Mouse (Mus musculus) monocyte, adult 2 months (primary cell): ENCODE data around the gene Gpc6.

Source experiments
- DNase-seq, 2 experiments: peaks; one replicate each; pipeline ENCODE4 v3.0.0; 2022; ENCODE audit warnings: low spot score in 2 of 2, low read depth in 1 of 2

Gpc6 gene

GRCm38 (mm10) chr14:117683149-117683548, 758.0 kb downstream of the Gpc6 start:
- no peak for DNase-seq

DNA sequence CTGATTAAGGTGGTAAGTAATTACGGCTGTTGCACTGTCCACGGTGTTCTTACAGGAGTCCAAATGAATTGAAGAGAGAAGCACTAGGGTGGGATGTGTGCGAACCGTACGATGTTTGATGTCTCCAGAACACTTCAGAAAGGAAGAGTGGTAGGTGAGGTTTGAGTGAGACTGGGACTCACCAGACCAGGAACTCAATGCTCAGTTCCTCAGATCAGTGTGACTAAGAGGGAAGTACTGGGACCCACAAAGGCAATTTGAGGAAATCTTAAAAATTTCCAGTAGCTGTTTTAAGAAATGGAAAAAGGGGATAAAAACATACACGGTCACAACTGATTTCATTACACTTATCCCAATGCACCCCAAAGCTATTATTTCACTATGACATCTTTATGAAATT, 764.7 kb downstream of the Gpc6 start:
- no peak for DNase-seq

DNA sequence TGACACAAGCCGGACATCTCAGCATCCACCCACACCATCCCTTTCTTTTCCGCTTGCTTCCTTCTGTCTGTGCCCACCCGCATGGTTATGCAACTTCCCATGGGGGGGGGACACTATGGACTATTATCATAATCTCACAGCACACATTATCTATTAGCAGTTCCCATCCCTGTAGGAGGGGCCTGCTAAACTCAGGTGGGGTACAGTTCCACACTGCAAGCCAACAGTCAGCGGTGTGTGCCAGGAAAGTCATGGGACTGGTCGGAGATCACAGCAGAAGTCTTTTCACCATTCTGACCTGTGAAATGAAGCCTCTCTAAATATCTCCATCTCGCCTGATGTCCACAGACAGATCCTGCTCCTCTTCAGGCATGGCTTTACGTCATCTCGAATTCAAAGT, 770.5 kb downstream of the Gpc6 start:
- no peak for DNase-seq

- DNase-seq: no peak
Measured at GRCm38 (mm10) chr14:117700670-117701280, 775.7 kb downstream of the Gpc6 start.

DNA sequence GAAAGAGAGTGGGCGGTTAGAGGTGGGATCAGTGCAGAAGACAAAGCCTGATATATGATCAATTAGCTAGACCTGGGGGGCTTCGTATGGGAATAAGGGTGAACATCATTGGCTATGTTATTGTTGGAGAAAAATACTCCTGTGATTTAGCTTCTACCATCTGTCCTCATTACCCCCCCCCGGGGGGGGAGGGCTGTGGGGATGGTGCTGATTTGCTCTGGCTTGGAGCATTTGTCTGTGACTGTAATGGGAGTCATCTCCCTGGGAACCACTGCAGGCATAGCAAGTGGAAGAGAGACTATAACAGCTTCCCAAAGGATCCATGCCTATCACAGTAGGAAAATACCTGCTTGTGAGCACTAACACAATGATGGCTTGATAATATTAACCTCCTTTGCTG, 783.7 kb downstream of the Gpc6 start:
- DNase-seq: no peak

GRCm38 (mm10) chr14:117710463-117710911, 785.4 kb downstream of the Gpc6 start:
- no peak for DNase-seq

GRCm38 (mm10) chr14:117712311-117712710, 787.2 kb downstream of the Gpc6 start:
- DNase-seq: no peak

DNA sequence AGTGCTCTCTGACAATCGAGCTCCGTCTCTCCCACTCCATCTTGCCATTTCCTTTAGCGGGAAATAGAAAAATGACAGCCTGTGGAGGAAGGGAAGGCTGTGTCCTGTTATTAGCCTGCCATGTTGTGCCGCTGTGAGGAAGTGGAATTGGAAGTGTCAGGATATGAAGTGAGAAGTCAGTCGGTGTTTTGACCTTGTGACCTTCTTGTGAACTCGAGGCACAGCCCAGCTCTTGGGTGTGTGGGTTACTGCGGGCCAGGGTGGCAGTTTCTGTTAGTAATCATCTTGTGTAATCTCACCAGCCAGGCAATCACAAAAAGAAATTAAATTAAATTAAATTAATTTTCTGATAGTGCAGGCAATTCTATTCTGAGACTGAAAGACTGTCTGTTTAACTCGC, 789.0 kb downstream of the Gpc6 start:
- no peak for DNase-seq

- no peak for DNase-seq
Measured at GRCm38 (mm10) chr14:117716305-117716704, 791.2 kb downstream of the Gpc6 start.

GRCm38 (mm10) chr14:117728741-117729140, 803.6 kb downstream of the Gpc6 start:
- DNase-seq: no peak

DNA sequence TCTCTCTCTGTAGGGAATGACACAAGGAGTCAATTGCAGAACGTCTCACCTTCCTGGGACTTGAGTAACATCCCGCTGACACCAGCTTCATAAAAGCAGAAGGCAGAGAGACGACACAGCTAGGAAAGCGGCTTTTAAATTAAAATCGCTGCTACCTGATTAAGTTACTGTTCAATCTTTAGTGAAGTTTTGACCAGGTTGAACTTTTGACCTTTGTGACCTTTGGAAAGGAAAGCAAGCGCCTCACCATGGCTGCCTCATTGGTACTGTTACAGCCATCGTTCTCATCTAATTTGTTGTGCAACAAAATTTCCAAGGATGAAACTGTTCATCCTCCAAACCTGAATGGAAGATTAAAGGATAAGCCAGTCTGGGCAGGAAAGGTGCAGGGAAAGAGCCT, 830.1 kb downstream of the Gpc6 start:
- DNase-seq: no peak

DNA sequence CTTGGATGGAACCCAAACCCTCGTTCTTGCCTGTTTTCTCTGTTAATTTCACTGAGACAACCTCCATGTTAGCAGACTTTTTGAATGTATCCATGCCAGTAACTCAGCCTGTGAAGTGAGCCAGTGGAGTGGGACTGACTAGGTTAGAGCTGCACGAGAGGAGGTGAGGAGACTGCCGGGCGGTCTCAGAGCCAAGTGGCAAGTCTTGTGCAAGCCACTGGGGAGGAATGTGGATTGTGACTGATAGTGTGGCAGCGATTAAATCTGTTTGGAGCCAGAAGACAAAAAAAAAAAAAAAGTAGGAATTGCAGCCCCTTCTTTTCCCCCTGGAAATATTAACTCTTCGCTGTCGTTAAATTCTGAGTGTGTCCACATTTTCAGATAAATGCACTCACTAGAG, 831.4 kb downstream of the Gpc6 start:
- DNase-seq: no peak

- DNase-seq: no peak
Measured at GRCm38 (mm10) chr14:117757790-117758358, 832.8 kb downstream of the Gpc6 start.

DNA sequence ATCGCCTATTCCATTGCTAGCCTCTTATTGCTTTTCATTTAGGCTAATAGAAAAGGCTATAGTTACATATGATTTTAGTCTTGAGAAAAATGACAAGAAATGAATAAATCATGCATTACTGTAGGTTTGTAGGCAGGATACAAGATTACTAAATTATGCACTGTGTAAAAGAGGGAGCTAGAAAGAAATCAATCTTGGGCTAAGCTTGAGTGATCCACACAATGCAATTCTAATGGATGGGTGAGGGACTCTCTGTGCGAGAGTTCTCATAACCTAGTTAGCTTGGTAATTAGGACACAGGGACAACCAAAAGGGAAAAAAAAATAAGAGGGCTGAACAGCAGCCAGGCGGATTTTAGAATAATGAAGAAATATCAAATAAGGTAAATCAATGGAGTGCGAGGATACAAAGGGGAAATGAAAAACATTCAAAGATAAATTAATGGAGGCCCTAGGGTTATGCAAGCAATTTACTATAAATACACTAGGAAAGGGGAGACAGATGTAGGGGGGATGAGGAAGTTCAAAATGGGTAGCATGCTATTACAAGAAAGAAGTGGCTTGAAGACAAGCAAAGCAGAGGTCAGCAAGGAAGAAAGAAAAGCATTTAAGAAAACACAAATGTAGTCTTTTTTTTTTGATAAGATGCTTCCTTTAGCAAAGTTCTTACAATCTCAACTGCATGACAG, 835.9 kb downstream of the Gpc6 start:
- no peak for DNase-seq

- DNase-seq: no peak
Measured at GRCm38 (mm10) chr14:117762934-117763333, 837.8 kb downstream of the Gpc6 start.

GRCm38 (mm10) chr14:117767861-117768260, 842.7 kb downstream of the Gpc6 start:
- DNase-seq: no peak

DNA sequence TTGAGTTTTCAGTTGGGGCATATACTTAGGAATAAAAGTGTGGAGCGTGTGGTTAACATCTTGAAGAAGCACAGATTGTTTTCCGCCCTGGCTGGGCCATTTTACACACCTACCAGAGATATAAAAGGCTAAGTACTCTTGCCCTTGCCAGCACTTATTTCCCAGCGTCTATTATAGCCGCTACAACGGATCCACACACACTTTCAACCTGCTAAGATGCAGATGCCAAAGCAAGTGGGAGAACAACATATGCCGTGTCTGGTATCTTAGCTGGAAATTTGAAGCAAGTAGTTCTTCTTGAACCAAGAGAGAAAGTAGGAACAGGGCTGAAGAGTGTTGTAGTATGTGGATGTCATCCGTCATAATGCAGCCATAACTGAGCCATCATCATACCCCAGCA, 843.6 kb downstream of the Gpc6 start:
- DNase-seq: no peak

DNA sequence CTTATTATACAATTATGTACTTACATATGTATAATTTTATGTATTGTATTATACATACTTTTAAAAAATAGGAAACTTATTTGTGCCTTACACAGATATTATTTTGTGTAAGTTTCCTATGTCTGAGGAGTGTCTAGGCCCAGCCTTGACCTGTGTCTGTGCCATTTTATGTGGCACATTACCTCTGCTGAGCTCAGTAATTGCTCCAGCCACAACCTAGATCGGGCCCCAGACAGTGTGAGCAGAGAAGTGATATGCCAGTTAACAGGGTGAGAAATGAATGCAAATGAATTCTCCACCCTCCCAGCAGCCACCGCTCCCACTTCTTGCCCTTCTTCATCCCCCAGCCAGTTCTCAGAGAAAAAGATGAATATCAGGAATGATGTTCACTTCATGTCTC, 848.3 kb downstream of the Gpc6 start:
- DNase-seq: no peak

GRCm38 (mm10) chr14:117777866-117778500, 852.9 kb downstream of the Gpc6 start:
- DNase-seq: no peak

GRCm38 (mm10) chr14:117778538-117779413, 853.7 kb downstream of the Gpc6 start:
- peak in 1 of 2 experiments; percentile 21 for DNase-seq

GRCm38 (mm10) chr14:117781724-117782123, 856.6 kb downstream of the Gpc6 start:
- DNase-seq: no peak
